Mouse (Mus musculus) pancreas, adult 10 weeks (tissue): ENCODE data around the gene Defa37. TPM values are rescaled to one million over a fixed set of nuclear protein-coding genes. Genes with fewer than 3 reads are reported as not detected.

Experiments
- polyA plus RNA-seq: library from polyadenylated mRNA; stranded (reverse); fragments of 350-450 nt; fragmentation: Illumina TruSeq; extraction: RNeasy Lipid Tissue Mini Kit (QIAGEN cat#74804); gene quantifications from one replicate; pipeline ENCODE4 v1.2.3, GENCODE M21; 2015; ENCODE audit warnings: low read depth, low replicate concordance; ENCODE audit not compliant: insufficient read depth

Defa37 gene
- polyA plus RNA-seq = not detected

DNA sequence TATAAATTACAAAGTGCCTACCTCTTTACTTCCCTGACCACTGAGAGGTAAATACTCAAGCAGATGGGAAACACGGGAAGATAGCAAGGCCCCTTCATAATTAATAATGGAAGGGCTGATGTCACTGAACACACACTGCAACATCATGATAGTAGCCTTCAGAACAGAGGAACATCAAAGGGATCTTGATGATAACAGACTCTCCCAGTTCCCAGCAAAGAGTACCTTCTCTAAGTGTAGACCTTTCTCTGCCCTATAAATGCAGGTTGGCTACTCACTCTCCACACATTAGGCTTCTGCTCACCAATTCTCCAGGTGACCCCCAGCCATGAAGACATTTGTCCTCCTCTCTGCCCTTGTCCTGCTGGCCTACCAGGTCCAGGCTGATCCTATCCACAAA is at the start of gene Defa37:
Defa37 (plus strand) TSS at position 301 of the 400 bp plus-strand sequence.

DNA sequence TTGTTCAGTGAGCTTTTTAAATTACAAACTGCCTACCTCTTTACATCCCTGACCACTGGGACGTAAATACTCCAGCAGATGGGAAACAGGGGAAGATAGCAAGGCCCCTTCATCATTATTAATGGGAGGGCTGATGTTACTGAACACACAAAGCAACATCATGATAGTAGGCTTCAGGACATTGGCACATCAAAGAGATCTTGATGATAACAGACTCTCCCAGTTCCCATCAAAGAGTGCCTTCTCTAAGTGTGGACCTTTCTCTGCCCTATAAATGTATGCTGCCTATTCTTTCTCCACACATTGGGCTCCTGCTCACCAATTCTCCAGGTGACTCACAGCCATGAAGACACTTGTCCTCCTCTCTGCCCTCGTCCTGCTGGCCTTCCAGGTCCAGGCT is 36.5 kb upstream of the Defa37 start, which contains the start of gene Defa32:
Defa32 (plus strand) TSS at position 301 of the 400 bp plus-strand sequence.

DNA sequence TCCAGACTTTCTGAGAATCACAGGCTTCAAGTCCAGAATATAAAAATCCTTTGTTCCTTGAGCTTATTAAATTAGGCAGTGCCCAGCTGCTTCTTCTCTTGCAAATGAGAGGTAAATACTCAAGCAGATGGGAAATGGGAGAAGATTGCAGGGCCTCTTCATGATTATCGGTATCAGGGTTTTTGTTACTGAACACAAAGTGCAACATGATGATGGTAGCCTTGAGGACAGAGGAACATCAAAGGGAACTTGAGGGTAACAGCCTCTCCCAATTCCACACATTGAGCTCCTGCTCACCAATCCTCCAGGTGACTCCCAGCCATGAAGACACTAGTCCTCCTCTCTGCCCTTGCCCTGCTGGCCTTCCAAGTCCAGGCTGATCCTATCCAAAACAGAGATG is 17.5 kb downstream of the Defa37 start, which contains the start of gene Defa28:
Defa28 (plus strand) TSS at position 301 of the 400 bp plus-strand sequence.

DNA sequence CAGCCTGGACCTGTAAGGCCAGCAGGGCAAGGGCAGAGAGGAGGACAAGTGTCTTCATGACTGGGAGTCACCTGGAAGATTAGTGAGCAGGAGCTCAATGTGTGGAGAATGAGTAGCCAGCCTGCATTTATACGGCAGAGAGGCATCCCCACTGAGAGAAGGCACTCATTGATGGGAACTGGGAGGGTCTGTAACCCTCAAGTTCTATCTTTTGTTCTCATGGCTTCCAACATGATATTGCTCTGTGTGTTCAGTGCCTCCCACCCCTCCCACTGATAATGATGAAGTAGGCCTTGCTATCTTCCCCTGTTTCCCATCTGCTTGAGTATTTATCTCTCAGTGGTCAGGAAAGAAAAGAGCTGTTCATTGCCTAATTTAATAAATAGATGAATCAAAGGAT is 29.2 kb downstream of the Defa37 start, which contains the start of gene Gm7861:
Gm7861 (minus strand) TSS at position 101 of the 400 bp plus-strand sequence.

Other genes with a start within 250 kb of the Defa37 start
- not detected for gene Defa27, start 249.8 kb upstream of the Defa37 start, polyA plus RNA-seq
- gene Defa29, start 238.4 kb upstream of the Defa37 start, polyA plus RNA-seq = not detected
- not detected for gene Defa2, start 186.9 kb upstream of the Defa37 start, polyA plus RNA-seq
- not detected for gene Defa33, start 173.6 kb upstream of the Defa37 start, polyA plus RNA-seq
- not detected for gene Defa36, start 138.0 kb upstream of the Defa37 start, polyA plus RNA-seq
- not detected for gene Gm7849, start 108.8 kb upstream of the Defa37 start, polyA plus RNA-seq
- gene Defa20, start 56.1 kb upstream of the Defa37 start, polyA plus RNA-seq = not detected
- not detected for gene Defa32, start 36.4 kb upstream of the Defa37 start, polyA plus RNA-seq
- gene Defa28, start 17.6 kb downstream of the Defa37 start, polyA plus RNA-seq = not detected
- gene Gm7861, start 29.1 kb downstream of the Defa37 start, polyA plus RNA-seq = not detected
- gene Defa26, start 52.8 kb downstream of the Defa37 start, polyA plus RNA-seq = not detected
- gene Defa17, start 90.4 kb downstream of the Defa37 start, polyA plus RNA-seq = not detected
- gene Defa34, start 100.4 kb downstream of the Defa37 start, polyA plus RNA-seq = not detected
- gene AY761184, start 138.3 kb downstream of the Defa37 start, polyA plus RNA-seq = not detected
- not detected for gene Defa24, start 169.1 kb downstream of the Defa37 start, polyA plus RNA-seq